Mouse (Mus musculus) ES-E14 (cell line): Measurements from ENCODE around the gene Slc9a8. TPM values are rescaled to one million over a fixed set of nuclear protein-coding genes. Genes with fewer than 3 reads are reported as not detected.

Source experiments
- DNase-seq: peaks from one replicate; pipeline ENCODE4 v3.0.0-alpha.2; 2013; ENCODE audit warnings: low read depth, low spot score
- H3K27ac ChIP-seq: 2 replicates; pipeline ENCODE4 v1.5.1; 2012; ENCODE audit warnings: low read depth, mild to moderate bottlenecking, low read length, moderate library complexity, mixed read lengths; ENCODE audit not compliant: poor library complexity, insufficient read depth, severe bottlenecking
- H3K36me3 ChIP-seq: 2 replicates; pipeline ENCODE4 v1.6.1; 2012; ENCODE audit warnings: mild to moderate bottlenecking, low read length, moderate library complexity, mixed read lengths; ENCODE audit not compliant: control insufficient read depth, poor library complexity, insufficient read depth, severe bottlenecking
- H3K4me1 ChIP-seq, 2 experiments: fragments of 150-350 bp in 1 of 2; sonication (generic) in 1 of 2; 2 replicates each; pipeline ENCODE4 v1.6.1; 2012; ENCODE audit warnings: low read length in 2 of 2, mild to moderate bottlenecking in 1 of 2, mixed read lengths in 1 of 2; ENCODE audit not compliant: control insufficient read depth in 2 of 2, insufficient read depth in 2 of 2, poor library complexity in 1 of 2
- H3K4me3 ChIP-seq, 2 experiments: fragments of 150-350 bp in 1 of 2; sonication (generic) in 1 of 2; 2 replicates each; pipeline ENCODE4 v1.5.1; 2012; ENCODE audit warnings: low read length in 2 of 2, low read depth in 1 of 2, mild to moderate bottlenecking in 1 of 2, mixed read lengths in 1 of 2; ENCODE audit not compliant: insufficient read depth in 1 of 2, poor library complexity in 1 of 2, severe bottlenecking in 1 of 2
- H3K9ac ChIP-seq: 2 replicates; pipeline ENCODE4 v1.6.1; 2012; ENCODE audit warnings: low read depth, mild to moderate bottlenecking, low read length, mixed read lengths; ENCODE audit not compliant: poor library complexity, insufficient read depth, severe bottlenecking
- H3K9me3 ChIP-seq: fragments of 150-350 bp; sonication (generic); 2 replicates; pipeline ENCODE4 v1.6.1; 2012; ENCODE audit warnings: low read depth, mild to moderate bottlenecking, low read length; ENCODE audit not compliant: control insufficient read depth, insufficient read depth
- CHD2 ChIP-seq: IDR thresholded peaks from 2 replicates; pipeline ENCODE4 v1.6.1; 2014; ENCODE audit warnings: mild to moderate bottlenecking, low read depth, low read length, inconsistent platforms
- HCFC1 ChIP-seq: IDR thresholded peaks from 2 replicates; pipeline ENCODE4 v1.6.1; 2012; ENCODE audit warnings: low read length, inconsistent platforms, borderline replicate concordance; ENCODE audit not compliant: insufficient read depth
- MAFK ChIP-seq: IDR thresholded peaks from 2 replicates; pipeline ENCODE4 v1.6.1; 2014; ENCODE audit warnings: mild to moderate bottlenecking, low read depth, low read length, inconsistent platforms; ENCODE audit not compliant: insufficient read depth
- ZC3H11A ChIP-seq: IDR thresholded peaks from 2 replicates; pipeline ENCODE4 v1.6.1; 2012; ENCODE audit warnings: low read depth, mild to moderate bottlenecking, inconsistent platforms, low read length, borderline replicate concordance
- ZNF384 ChIP-seq: IDR thresholded peaks from 2 replicates; pipeline ENCODE4 v1.6.1; 2012; ENCODE audit warnings: low read depth, low read length, inconsistent platforms
- in situ Hi-C, 2 experiments: fragments of 600-800 bp; cut with MboI; formaldehyde crosslinking; loops; one replicate each; pipeline ENCODE4 v1.15.1; 2025; ENCODE audit warnings: low sequenced_read_pairs in 2 of 2, inconsistent platforms in 1 of 2; ENCODE audit not compliant: unreplicated experiment in 2 of 2
- total RNA-seq: library from RNA; depleted of rRNA; stranded (reverse); fragments of 300-350 nt; gene quantifications from 2 replicates; pipeline ENCODE4 v1.2.3, GENCODE M21; 2012

Gene Slc9a8
- total RNA-seq, 1 experiment: 38.6 TPM

DNA sequence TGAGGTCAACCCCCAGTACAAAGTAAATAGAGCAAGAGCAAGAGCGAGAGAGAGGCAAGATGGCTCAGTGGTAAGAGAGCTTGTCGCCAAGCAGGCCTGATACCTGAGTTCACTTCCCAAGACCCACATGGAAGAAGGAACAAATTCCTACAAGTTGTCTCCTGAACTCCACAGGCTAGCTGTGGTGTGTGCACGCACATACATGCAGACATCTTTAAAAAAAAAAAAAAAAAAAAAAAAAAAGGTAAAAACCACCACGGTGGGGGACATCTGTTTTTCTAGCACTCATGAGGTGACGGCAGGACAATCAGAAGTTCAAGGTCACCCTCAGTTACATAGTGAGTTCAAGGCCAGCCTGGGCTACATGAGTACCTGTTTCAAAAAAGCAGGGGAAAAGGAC is 45.8 kb upstream of the Slc9a8 start:
- DNase-seq: no peak
- in situ Hi-C loops: no loop called here
- Histone ChIP-seq H3K36me3 (no peaks in the 10 kb centered on the region), H3K4me3 (peak overlapping the region; percentile 43 to 47), H3K9ac (peak overlapping the region; percentile 72), H3K27ac (no peak overlapping the region; the same call in 1 of the 2 replicates), H3K9me3 (no peaks in the 10 kb centered on the region), H3K4me1 (peaks cover 11 to 13% of the 10 kb centered on the region in 2 experiments)
- peak; percentile 80 for TF ChIP-seq ZNF384
- TF ChIP-seq MAFK: no peak

DNA sequence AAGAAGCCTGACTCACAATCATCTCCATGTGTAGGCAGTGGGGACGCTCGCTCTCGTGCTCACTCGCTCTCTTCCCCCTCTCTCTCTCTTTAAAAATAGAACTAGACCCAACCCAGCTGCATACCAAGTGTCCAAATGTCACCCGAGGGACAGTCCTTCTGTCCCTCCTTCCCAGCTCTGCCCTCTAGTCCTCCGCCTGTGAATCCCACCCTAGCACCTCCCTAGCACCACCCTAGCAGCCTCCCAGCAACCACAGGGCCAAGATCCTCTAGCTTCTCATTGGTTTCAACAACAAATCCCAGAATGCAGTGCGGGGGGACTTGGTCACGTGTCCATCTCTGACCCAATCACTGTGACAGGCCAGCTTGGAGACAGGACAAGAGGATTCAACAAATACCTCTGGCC is 45.4 kb upstream of the Slc9a8 start:
- Histone ChIP-seq H3K4me1 (peaks cover 11 to 13% of the 10 kb centered on the region in 2 experiments), H3K9ac (peak overlapping the region; percentile 72), H3K36me3 (no peaks in the 10 kb centered on the region), H3K4me3 (peak overlapping the region; percentile 43 to 47), H3K9me3 (no peaks in the 10 kb centered on the region), H3K27ac (no peak overlapping the region; the same call in 1 of the 2 replicates)
- no peak for DNase-seq
- TF ChIP-seq HCFC1 (no peak; the same call in 1 of the 2 replicates), MAFK (no peak), CHD2 (no peak), ZNF384 (no peak), ZC3H11A (no peak)
- in situ Hi-C loops: no loop called here

GRCm38 (mm10) chr2:167377697-167378096 is 43.8 kb upstream of the Slc9a8 start:
- Histone ChIP-seq H3K36me3 (no peaks in the 10 kb centered on the region), H3K9ac (no peak overlapping the region), H3K9me3 (no peaks in the 10 kb centered on the region), H3K4me1 (peaks cover 11 to 13% of the 10 kb centered on the region in 2 experiments), H3K4me3 (no peak overlapping the region), H3K27ac (no peak overlapping the region)
- no peak for DNase-seq
- in situ Hi-C loops: no loop called here
- no peak for TF ChIP-seq MAFK
- no peak for TF ChIP-seq ZNF384
- no peak for TF ChIP-seq ZC3H11A
- TF ChIP-seq CHD2: no peak
- TF ChIP-seq HCFC1: no peak

GRCm38 (mm10) chr2:167378972-167379371 is 42.5 kb upstream of the Slc9a8 start:
- in situ Hi-C loops: no loop called here
- Histone ChIP-seq H3K4me3 (no peak overlapping the region), H3K27ac (no peak overlapping the region), H3K36me3 (no peaks in the 10 kb centered on the region), H3K9me3 (no peaks in the 10 kb centered on the region), H3K9ac (no peak overlapping the region), H3K4me1 (peaks cover 11 to 13% of the 10 kb centered on the region in 2 experiments)
- no peak for DNase-seq
- TF ChIP-seq ZNF384 (no peak), CHD2 (no peak), ZC3H11A (no peak), MAFK (no peak), HCFC1 (no peak)

DNA sequence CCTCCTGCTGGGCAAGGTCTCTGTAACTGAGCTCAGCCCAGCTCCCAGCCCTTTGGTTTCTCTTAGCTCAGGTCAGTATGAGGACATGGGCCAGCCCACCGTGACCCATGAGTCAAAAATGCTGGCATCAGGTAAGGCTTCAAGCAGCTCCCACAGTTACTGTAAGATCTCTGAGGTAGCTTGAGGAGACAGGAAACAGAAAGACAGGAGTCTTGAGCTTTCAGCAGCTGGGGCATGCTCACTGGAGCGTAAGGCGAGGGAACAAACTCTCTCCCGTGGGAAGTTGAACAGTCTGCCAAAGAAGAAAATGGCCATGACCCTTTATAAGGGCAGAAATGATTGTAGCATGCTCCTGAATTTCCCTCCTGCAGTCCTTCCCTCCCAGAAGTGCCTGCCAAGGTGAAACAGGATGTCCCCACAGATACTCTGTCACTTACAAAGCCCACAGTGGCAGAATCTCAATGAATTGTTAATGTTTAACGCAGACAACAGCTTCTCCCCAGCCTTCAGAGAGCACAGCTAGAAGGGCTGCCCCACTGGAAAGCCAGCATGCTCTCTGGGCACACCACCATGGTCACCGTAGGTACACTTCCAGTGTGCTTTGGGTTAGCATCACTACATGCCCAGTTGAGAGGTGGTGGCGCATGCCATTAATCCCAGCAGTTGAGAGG is 40.8 kb upstream of the Slc9a8 start:
- peaks cover 11 to 13% of the 10 kb centered on the region in 2 experiments for H3K4me1 ChIP-seq
- no peak for DNase-seq
- in situ Hi-C loops: no loop called here
- H3K27ac ChIP-seq: no peak overlapping the region
- no peaks in the 10 kb centered on the region for H3K9me3 ChIP-seq
- no peaks in the 10 kb centered on the region for H3K36me3 ChIP-seq
- no peak for TF ChIP-seq MAFK
- TF ChIP-seq CHD2: no peak
- TF ChIP-seq ZNF384: no peak
- no peak for TF ChIP-seq ZC3H11A
- no peak for TF ChIP-seq HCFC1
- no peak overlapping the region for H3K9ac ChIP-seq
- no peak overlapping the region for H3K4me3 ChIP-seq
